Mouse (Mus musculus): ENCODE measurements at regions not wholly inside any gene's neighbourhood (a gene's known extent, or its start where the extent isn't known, plus 50 kb on each side); places are given as distances from the start of the nearest gene placed in this dataset.

- TF ChIP-seq CTCF (IDR thresholded peaks at IDR 0.05; ENCODE audit: borderline replicate concordance, insufficient read depth, low read depth, low read length) (no peak), POLR2A (IDR thresholded peaks at IDR 0.05; ENCODE audit: borderline replicate concordance, insufficient read depth, low read length) (no peak)
Observed at GRCm38 (mm10) chr15:25271886-25272285, 141.7 kb downstream of the Basp1 start.
